Mouse (Mus musculus) cerebellum, adult 2 months (tissue): ENCODE results near the gene Sar1b. TPM values are rescaled to one million over a fixed set of nuclear protein-coding genes. Genes with fewer than 3 reads are reported as not detected.

Experiments
- DNase-seq, 2 experiments: peaks; one replicate each; pipeline ENCODE4 v3.0.0; 2021
- H3K27ac ChIP-seq: fragments of 200-500 bp; 2 replicates; pipeline ENCODE4 v1.5.1; 2012; ENCODE audit warnings: low read length, control low read depth, inconsistent platforms; ENCODE audit not compliant: insufficient read depth
- H3K27me3 ChIP-seq: fragments of 200-500 bp; 2 replicates; pipeline ENCODE4 v1.6.1; 2012; ENCODE audit warnings: inconsistent platforms, mild to moderate bottlenecking, low read length, moderate library complexity; ENCODE audit not compliant: control insufficient read depth, insufficient read depth
- H3K4me1 ChIP-seq: fragments of 200-500 bp; 2 replicates; pipeline ENCODE4 v1.6.1; 2011; ENCODE audit warnings: low read length; ENCODE audit not compliant: control insufficient read depth, insufficient read depth
- H3K4me3 ChIP-seq: fragments of 200-500 bp; replicated peaks from 2 replicates; pipeline ENCODE3; 2011; ENCODE audit warnings: mild to moderate bottlenecking, low read depth, low read length, control low read depth; ENCODE audit not compliant: insufficient read depth
- CTCF ChIP-seq: fragments of 200-500 bp; IDR thresholded peaks from 2 replicates; pipeline ENCODE4 v1.5.1; 2011; ENCODE audit warnings: low read depth, mild to moderate bottlenecking, control low read depth, low read length, moderate library complexity, borderline replicate concordance; ENCODE audit not compliant: insufficient read depth
- POLR2A ChIP-seq: fragments of 200-500 bp; IDR thresholded peaks from 2 replicates; pipeline ENCODE4 v1.6.1; 2011; ENCODE audit warnings: low read length, control low read depth, borderline replicate concordance; ENCODE audit not compliant: insufficient read depth
- WGBS: fragments of 180-500 bp; shearing (Covaris S2); methylation state at CpG from one replicate; pipeline ENCODE4 v1.1.7; 2018; 5-methylcytosine and 5-hydroxymethylcytosine counted together
- polyA plus RNA-seq: library from polyadenylated mRNA; depleted of rRNA; stranded (reverse); fragments of >200 nt; gene quantifications from 2 replicates; pipeline ENCODE4 v1.2.3, GENCODE M21; 2012

The Sar1b gene
- polyA plus RNA-seq, 1 experiment = 95.1 TPM

- TF ChIP-seq CTCF (peak; percentile 43; the same call in 1 of the 2 replicates), POLR2A (no peak)
- 89% methylated on average over 4 of the region's 4 CpGs for WGBS
- Histone ChIP-seq H3K27ac (no peak overlapping the region), H3K4me3 (no peak overlapping the region), H3K4me1 (no peaks in the 10 kb centered on the region), H3K27me3 (no peaks in the 10 kb centered on the region)
- DNase-seq = no peak
Measured at GRCm38 (mm10) chr11:51811230-51811629, 47.7 kb downstream of the Sar1b start.

GRCm38 (mm10) chr11:51812022-51812546 is 48.6 kb downstream of the Sar1b start:
- WGBS = 91% methylated on average over 8 of the region's 8 CpGs
- DNase-seq = no peak
- no peaks in the 10 kb centered on the region for H3K4me1 ChIP-seq
- H3K27me3 ChIP-seq = no peaks in the 10 kb centered on the region
- H3K27ac ChIP-seq = no peak overlapping the region
- TF ChIP-seq CTCF = no peak
- TF ChIP-seq POLR2A = no peak
- no peak overlapping the region for H3K4me3 ChIP-seq

GRCm38 (mm10) chr11:51817756-51818155 is 54.3 kb downstream of the Sar1b start:
- TF ChIP-seq POLR2A (no peak), CTCF (peak; percentile 82)
- DNase-seq = peak; percentile 74 to 84
- Histone ChIP-seq H3K4me1 (peaks cover 18% of the 10 kb centered on the region), H3K4me3 (no peak overlapping the region), H3K27me3 (no peaks in the 10 kb centered on the region), H3K27ac (no peak overlapping the region)
- 34% methylated on average over 6 of the region's 6 CpGs for WGBS

DNA sequence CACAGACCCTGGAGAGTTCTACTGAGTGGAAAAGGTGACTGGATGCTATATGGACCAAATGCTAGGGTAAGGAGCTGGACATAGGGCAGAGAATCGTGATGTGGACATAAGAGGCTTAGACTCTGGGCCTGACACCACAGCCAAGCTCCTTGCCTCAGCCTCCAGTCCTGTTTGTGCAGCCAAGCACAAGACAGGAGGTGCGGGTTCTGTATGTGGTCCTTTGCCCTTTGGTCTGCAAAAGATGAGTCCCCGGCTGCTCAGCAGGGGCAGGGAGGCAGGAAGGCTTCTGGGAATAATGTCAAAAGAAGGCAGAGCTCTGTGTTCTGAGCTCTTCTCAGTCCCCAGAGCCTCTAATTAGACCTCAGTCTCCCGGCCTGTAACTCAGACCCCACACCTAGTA is 55.4 kb downstream of the Sar1b start:
- Histone ChIP-seq H3K27me3 (no peaks in the 10 kb centered on the region), H3K4me3 (no peak overlapping the region), H3K4me1 (peaks cover 27% of the 10 kb centered on the region), H3K27ac (no peak overlapping the region)
- WGBS = 92% methylated on average over 4 of the region's 4 CpGs
- TF ChIP-seq CTCF = no peak
- TF ChIP-seq POLR2A = no peak
- DNase-seq = no peak

DNA sequence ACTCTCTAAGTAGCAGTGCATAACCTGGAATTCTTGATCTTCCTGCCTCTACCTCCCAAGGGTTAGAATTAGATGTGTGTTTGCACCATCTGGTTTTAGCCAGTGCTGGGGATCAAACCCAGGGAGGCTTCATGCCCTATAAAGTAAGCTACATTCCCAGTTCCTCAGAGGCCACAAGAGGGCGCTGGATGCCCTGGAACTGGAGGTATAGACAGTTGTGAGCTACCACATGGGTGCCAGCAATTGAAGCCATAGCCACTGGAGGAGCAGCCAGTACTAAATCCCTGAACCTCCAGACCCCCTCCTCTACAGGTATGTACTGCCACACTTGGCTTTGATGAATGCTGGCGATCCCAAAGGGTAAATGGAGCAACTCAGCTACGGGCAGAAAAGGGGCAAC is 56.5 kb downstream of the Sar1b start:
- 73% methylated on average over 3 of the region's 3 CpGs for WGBS
- Histone ChIP-seq H3K27me3 (no peaks in the 10 kb centered on the region), H3K27ac (no peak overlapping the region), H3K4me1 (peaks cover 36% of the 10 kb centered on the region), H3K4me3 (no peak overlapping the region)
- TF ChIP-seq CTCF = peak; percentile 63; the same call in 1 of the 2 replicates
- no peak for TF ChIP-seq POLR2A
- DNase-seq = peak; percentile 62 to 69

- TF ChIP-seq POLR2A (no peak), CTCF (peak; percentile 77)
- peak; percentile 75 to 82 for DNase-seq
- Histone ChIP-seq H3K27ac (no peak overlapping the region), H3K27me3 (no peaks in the 10 kb centered on the region), H3K4me1 (peaks cover 39% of the 10 kb centered on the region), H3K4me3 (no peak overlapping the region)
- 29% methylated on average over 11 of the region's 11 CpGs for WGBS
Measured at GRCm38 (mm10) chr11:51820861-51821260, 57.4 kb downstream of the Sar1b start.

DNA sequence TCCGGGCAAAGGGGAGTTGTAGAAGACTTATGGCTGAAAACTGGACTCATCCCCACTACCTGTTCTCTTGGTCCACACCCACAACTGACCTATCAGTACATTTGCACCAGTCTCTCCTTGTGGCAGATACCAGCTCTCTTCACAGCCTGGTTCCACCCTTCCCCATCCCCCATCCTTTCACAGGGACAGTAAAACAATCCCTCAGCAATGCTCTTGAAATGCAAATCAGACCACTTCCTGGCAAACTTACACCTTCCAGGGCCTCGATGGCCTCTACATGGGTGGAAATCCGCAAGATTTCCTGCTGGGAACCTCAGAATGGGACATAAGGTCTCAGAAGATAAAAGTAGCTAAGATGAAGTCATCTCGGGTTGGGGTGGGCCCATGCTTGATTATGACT is 59.2 kb downstream of the Sar1b start:
- Histone ChIP-seq H3K4me3 (no peak overlapping the region), H3K27ac (no peak overlapping the region), H3K27me3 (no peaks in the 10 kb centered on the region), H3K4me1 (peaks cover 39% of the 10 kb centered on the region)
- WGBS = 24% methylated on average over 4 of the region's 4 CpGs
- no peak for DNase-seq
- no peak for TF ChIP-seq POLR2A
- TF ChIP-seq CTCF = no peak

- TF ChIP-seq CTCF (no peak), POLR2A (no peak)
- Histone ChIP-seq H3K27ac (no peak overlapping the region), H3K27me3 (no peaks in the 10 kb centered on the region), H3K4me3 (no peak overlapping the region), H3K4me1 (peaks cover 39% of the 10 kb centered on the region)
- 56% methylated on average over 11 of the region's 11 CpGs for WGBS
- DNase-seq = peak in 1 of 2 experiments; percentile 41
Measured at GRCm38 (mm10) chr11:51823271-51823670, 59.8 kb downstream of the Sar1b start.
